Mouse (Mus musculus): ENCODE results near the gene Traf1.

Gene Traf1

DNA sequence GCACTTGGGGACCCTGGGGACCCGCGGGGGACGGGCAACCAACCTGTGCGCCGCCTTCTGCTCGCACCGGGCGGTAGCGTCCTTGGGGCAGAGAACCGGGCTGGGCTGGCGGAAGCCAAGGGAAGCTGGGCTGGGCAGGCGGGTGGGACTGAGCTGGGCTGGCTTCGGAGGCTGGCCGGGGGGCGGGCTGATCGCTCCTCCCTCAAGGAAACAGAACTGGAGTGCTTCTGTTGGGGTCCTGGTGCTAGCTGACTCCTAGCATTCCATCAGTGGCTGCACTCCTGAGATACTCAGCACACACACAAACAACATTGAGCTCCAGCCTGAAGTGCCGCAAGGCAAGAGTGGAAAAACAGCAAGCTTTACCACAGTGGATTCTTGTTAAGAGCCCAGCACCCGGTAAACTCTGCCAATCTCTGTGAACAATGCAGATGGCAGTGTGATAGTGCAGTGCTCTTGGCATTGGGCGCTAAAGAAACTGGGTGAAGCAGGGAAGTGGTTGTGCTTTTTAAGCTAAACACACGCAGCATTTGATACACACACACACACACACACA is at the start of gene Traf1:
Traf1 (minus strand) TSS at position 292 of the 556 bp plus-strand sequence.
- no peak for DNase-seq (ENCODE audit: low read depth, low spot score)

DNA sequence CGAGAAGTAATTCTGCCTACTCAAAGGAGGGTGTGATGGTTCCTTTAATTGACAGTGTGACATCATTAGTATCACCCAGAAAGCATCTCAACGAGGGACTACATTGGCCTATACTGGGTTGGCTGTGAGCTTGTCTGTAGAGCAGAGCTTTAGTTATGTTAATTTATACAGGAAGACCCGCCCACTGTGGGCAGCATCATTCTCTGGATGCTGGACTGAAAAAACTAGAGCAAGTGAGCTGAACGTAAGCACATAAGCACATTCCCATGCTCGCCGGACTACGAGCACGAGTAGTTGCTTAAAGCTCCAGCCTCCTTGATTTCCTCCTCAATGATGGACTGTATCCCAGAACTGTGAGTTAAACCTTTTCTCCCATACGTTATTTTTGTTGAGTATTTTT is 37.4 kb upstream of the Traf1 start:
- DNase-seq (ENCODE audit: low read depth, low spot score), result no peak

DNA sequence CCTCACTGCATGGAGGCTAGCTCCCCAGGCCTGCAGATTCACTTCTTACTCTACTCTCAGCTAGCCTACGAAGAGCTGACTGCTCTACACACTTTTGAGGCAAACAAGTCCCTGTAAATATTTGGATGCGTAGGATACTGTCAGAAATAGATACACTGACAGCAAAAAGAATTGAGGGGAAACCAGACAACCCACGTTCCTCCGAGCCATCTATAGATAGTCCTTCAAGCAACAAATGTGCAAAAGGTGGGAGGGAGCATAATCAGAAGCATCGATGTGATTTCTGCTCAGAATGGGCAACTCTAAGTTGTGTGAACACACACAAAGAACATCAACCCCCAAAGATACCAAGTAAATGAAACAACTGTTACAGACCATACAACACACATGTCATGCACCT is 34.9 kb upstream of the Traf1 start:
- DNase-seq (ENCODE audit: low read depth, low spot score), result no peak

DNA sequence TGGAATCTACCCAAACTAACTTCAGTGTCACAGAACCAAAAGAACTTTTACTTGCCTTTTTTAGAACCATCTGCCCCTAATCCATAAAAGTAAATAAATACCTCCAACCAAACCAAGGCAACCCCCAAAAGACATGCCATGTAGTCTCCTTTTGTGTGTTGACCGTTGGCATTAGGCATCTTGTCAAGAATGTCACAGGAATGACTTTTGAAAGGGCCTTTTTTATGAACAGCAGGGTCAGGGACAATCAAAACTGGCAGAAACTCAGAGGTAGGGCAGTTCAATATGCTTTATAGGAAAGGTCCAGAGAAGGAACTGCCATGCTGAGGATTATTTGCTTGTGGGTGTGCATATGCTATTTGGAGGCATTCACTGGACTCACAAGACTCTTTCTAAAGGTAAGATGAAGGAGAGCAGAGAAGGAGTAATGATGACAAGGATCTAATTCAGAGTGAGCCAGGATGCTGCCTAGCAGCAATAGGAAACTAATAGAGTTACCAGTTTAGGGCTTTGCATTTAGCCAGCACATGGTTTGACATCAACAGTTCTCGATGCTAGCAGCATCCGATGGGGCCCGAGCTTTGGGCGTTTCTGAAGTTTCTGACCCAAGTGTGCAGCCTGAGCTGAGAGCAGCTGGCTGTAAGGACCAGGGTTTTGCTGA is 32.3 kb upstream of the Traf1 start:
- DNase-seq (ENCODE audit: low read depth, low spot score), result no peak

DNA sequence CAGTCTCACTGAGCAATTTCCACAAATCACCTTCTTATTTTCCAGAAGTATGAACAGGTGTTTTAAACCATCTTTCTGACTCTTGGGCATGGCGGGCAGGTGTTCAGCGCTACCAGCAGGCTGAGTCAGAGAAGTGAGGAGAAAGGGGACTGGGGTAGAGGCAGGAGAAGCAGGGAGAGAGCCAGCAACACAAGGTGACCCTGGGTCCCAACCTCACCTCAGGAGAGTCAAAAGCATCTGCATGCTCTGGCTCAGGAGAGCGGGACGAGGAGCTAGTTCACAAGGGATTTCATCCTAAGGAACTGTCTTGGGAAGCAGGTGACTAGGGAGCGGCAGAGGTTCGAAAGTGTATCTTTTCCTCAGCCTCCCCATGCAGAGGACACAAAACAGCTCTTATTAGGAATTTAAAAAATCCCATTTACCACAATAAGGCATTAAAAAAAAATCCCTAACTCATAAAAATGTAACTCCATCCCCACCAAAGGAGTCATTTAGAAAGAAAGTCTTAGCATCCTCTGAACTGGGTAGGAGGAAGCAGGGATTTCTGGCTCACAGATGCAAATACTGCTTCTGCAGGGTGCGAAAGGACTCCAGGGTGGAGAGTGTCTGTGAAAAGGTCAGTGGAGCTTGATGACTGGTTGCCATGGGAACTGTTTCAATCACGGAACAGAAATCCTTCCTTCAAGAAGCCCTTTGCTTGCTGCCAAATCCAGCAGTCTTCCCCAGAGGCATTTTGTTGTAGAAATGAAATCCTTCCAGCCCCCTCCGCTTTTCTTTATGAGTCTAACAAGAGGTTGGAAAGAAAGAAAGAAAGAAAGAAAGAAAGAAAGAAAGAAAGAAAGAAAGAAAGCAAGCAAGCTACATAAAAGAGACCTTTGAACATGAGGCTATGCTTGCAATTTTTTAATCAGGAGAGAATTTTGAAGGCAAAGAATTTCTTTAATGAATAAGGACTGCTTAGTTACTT is 31.4 kb upstream of the Traf1 start:
- no peak for DNase-seq (ENCODE audit: low read depth, low spot score)

DNA sequence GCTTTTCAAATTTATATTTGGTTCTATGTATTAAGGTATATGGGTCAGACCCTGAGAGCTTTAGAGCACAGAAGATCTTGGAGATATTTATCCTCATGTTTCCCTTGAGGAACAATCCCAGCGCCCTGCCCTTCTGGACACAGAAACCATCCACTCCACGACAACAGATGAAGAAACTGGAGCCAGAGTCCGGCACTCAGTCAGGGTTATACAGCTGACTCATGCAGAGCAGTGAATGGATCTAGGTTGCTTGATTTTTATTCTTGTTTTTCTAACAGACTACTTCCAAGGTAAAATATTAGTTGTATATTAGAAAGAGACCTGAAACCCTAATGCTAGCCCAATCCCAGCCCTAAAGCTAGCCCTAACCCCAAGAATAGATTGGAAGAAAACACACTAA is 30.4 kb upstream of the Traf1 start:
- no peak for DNase-seq (ENCODE audit: low read depth, low spot score)

DNA sequence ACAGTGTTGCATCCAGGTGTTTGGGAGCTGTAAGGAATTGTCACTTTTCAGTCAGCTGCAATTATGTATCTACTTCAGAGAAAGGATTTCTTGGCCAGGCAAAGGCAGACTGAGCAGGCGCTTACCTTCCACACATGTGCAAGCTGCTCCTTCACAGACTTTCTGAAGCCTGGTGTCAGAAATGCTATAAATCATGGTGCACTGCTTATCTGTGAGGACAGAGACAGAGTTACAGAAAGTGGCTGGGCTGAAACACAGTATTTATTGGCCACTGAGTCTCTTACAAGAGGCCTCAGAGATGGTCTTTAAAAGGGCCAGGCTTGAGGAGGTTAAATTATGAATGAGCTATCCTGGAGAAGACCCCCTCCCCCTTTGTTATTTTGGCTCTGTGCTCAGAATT is 28.2 kb upstream of the Traf1 start:
- no peak for DNase-seq (ENCODE audit: low read depth, low spot score)

DNA sequence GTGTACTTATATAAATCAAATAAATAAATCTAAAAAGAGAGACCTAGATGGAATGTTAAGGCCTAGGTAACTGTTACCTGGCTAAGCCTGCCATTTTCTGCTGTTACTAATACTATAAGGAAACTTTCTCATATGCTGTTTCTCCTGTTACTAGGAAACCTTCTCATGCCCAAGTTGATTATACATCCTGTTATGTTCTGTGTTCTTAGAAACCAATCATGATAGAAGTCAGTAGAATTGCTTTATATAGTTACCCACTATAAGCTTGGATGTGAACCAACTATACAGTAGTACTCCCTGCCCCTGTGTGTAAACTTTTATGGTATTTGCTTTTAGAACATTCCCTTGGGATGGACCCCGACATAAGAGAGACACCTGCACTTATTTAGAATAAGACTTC is 26.0 kb upstream of the Traf1 start:
- DNase-seq (ENCODE audit: low read depth, low spot score), result no peak

DNA sequence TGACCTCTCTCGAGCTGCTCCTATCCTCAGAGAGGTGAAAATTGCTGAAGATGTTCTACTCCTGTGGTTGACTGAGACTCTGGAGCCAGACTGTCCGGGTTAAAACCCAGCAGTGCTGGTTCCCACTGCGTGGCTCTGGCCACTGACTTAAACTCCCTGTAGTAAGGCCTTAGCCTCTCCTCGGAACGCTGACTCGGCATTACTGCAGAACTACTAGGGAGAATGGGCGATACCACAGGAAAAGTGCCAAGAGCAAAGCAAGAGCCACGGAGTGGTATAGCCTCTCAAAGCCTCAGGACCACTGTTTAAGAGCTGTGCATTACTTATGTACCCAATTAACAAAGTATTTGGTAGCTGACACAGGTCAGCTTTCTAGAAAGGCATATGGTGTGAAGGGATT is 23.3 kb upstream of the Traf1 start:
- DNase-seq (ENCODE audit: low read depth, low spot score), result no peak

DNA sequence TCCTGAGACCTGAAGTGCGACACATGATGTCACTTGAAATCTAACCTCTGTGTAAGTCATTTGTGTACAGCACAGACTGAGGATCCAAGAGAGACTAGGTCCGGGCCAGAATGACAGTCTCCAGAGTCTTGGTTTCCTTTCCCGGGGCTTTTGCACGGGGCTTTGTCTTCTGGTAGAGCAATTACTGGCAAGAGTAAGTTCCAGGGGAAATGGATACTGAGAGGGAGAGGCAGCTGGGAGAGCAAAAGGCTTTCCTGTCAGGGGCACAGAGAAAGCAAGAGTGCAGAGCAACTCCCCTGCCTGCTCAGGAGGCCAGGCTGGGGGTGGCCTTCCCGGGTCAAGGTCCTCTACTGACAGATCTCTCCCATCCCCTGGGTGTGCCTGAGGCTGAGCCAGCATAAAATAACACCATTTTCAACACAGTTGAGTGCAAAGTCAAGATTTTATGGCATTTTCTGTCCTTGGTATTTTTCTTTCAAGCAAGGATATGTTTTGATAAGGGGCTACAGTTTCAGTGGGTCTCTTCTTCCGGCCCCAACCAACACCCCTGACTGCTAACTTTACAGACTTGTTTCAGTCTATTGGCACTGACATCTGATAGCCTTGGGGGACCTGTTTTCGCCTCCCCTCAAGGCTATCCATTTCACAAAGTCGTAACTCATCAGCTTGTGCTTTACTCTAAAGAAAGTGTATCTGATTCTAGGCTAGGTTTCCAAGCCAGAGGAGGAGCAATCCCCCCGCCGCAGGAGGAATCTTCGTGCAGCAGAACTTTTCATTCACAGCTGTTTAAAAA is 21.5 kb upstream of the Traf1 start:
- DNase-seq (ENCODE audit: low read depth, low spot score), result no peak

DNA sequence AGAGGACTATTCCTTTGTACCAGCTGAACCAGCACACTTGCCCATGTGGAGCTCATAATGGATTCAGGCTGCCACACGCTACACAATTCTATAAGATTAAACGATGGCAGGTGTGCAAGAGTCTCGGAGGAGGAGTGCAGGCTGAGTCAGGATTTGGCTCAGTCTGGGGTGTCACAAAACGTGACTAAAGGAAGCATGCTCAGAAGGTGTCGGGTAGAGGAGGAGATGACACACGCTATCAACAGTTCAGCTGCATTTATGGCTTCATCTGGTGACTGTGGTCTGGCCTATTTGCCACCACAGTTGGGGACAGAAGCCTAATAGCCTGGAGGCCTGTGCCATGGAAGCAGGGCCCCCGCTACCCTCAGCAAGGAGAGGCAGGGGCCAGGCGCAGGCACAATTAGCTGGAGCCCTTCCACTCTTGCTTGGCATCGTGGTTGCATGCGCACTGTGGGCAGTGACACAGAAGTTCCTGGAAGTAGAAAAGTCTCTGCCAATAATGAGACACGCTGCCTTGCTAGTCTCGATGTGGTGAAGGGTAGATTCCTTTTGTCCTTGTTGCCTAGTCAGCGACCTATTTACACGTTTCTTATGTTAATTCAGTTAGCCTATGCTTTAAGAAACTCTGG is 20.6 kb upstream of the Traf1 start:
- DNase-seq (ENCODE audit: low read depth, low spot score), result no peak

DNA sequence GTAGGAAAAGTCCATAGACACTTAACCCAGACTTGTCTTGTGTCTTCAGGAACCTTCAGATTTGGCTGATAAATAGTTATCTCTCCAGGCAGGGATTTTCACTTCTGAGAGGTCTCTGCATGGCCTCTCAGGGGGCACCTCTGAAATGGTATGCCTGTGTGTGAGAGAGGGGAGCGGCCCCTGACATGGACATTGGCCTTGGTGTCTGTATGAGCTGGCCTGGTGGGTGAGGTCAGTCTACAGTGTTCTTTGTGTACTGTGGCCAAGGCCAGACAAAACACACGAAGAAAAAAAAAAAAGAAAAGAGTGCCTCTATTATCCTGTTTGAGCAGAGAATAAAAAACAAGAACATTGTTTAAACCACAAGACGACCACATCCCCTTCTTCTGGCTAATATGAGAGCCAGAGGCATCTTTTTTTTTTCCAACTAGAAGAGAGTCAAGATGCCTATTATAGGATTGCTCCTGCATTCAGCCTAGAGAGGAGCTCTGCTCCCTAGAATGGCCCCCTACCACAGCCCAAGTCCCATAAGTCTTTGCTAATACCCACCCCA is 18.0 kb upstream of the Traf1 start:
- DNase-seq (ENCODE audit: low read depth, low spot score), result no peak

DNA sequence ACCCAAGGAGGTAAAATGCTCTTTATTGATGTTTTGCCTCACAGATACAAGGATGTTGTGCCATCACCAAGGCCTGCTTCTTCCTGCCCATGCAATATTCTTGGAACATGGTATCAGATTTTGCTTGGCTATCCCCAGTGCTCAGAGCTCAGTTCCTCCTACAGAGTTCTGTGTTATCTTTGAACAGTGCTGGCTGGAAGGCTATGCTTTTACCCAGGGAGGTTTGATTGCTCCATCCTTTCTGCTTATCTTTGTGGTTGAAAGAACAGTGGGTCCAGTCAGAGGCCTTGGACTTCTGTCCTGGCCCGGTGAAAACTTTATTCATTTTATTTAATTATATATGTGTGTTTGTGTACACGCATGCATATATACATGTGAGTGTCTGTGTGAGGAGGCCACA is 16.7 kb upstream of the Traf1 start:
- DNase-seq (ENCODE audit: low read depth, low spot score), result no peak

DNA sequence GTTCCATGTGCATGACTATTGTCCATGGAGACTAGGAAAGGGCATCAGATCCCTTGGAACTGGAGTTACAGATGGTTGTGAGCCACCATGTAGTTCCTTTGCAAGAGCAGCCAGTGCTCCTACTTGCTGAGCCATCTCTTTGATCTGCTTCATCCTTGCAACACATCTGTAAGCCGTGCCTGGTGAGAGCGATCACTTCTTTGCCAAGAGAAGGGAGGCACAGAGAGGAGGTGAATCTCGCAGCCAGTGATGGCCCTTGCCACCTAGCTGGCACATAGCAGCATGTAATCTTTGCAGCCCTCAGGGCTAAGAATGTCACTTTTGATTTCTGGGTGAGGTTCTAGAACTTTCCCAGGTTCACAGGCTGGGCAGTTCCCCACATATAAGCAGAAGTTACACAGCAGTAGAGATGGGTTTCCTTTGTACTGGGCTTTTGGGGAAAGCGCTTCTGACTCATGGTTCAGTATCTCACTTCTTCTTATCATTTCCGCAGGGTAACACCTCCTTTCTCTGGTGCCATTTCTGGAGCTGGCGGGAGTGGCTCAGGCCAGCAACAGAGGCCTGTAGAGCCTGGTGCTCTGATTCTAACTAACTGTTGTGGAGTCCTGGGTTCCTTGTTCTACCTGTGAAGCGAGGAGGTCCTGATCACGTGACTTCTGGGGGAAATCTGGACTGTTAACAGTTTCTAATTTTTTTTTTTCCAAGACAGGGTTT is 15.5 kb upstream of the Traf1 start:
- no peak for DNase-seq (ENCODE audit: low read depth, low spot score)

DNA sequence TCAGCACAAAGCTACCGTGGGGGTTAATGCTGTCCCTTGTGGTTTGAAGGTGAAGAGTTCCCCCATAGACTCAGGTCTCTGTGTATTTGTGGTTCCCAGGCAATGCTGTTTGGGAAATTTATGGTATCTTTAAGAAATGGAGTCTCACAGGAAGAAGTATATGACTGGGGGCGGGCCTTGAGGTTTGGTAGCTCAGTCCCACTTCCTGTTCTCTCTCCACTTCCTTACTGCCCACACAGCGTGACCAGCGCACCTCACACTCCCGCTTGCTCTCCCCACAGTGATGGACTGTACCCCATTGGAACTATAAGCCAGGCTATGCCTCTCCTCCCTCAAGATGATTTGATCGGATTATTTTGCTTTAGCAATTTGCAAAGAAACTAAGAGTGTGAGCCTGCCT is 14.9 kb upstream of the Traf1 start:
- DNase-seq (ENCODE audit: low read depth, low spot score), result no peak

DNA sequence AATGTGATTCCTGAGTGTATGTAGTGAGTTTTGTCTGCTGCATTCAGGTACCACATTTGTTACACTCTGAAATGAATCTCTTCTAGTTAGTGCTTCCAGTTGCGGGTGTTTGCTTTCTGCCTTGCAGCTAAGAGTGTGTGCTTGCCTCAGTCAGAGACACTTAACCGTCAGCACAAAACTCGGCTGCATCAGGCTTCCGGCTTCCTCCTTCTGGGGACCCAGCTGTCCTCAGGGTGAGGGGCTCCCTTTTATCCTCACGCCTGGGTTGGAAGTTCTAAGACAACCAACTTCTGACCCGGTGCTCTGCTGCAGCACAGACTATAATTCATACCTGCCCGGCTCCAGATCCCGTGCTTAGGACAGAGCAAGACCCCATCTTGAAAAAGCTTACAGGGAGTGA is 11.5 kb upstream of the Traf1 start:
- no peak for DNase-seq (ENCODE audit: low read depth, low spot score)

DNA sequence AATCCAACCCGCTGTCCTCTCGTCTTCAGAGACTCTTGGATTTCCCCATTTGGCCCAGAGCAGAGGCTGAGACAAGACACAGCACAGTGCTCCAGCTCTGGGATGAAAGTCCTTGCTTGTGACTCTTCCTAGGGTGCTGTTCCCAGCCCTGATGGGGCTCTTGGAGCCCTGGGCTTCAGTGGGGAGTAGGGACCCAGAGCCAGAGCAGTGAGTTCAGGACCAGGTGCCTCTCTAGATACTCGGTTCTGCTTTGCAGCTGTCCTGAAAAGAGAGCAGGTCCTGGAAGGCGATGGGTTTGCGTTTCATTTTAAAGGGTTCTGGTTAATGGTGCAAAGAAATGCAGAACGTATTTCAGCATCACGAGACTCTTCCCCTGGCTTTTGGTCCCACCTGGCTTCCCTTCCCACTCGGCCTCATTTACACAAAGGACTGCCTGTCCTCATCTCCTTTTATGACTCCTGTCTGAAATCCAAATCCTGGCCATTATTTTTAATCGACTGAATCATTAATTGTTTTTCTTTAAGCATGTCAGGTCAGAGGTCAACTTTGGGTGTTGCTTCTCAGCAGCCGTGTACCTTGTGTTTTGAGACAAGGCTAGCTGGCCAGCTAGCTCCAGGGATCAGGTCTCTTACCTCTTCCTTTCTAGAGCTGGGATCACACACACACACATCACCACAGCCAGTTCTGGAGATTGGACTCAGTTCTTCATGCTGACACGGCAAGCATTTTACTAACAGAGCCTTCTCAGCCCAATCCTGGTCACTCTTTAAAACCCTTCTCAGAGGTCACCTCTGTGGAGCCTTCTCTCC is 9.7 kb upstream of the Traf1 start:
- DNase-seq (ENCODE audit: low read depth, low spot score), result no peak

DNA sequence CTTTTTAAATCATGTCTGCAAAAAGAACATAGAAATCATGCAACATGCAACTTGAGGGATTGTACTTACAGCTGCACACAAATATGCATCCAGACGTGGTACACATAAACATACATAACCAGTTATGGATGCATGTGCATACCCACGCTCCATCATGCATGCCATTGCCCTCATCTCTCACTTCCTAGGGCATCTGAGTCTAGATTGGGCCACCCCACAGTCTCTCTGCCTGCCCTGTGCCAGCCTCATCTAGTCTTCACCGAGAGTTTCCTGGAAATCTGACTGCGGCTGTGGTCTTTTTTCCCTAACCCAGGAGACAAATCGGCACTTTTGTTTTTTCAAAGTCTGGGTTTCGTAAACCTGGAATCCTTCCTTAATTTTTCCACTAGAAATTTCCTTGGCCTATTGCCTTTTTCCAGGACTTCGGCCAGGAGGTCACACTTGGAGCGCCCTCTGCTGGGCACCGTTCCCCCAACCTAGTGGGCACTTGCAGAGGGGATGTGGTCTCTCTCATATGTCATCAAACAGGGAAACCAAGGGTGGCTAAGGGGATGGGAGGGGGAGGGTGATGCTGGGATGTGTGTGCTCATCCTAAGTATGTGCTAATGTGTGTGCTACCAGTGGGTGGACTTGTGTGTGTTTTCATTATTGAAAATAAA is 8.6 kb upstream of the Traf1 start:
- DNase-seq (ENCODE audit: low read depth, low spot score), result peak; percentile 79

DNA sequence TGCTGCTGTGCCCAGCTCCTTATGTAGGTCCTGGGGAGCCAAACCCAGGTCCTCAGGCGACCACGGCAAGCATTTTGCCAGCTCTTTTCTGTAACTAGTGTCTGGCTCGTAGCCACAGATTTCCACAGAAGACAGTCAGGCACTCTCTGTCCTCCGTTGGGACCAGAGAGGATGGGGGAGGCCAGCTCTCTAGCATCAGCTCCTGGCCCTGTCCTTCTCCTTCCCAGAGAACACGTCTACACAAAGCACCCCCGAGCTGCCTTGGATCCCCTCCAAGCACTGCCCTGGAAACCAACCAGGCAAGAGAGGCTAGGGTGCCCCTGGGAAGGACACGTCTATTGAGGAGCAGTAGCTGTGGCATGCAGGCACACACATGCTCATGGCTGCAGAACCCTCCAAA is 7.6 kb upstream of the Traf1 start:
- no peak for DNase-seq (ENCODE audit: low read depth, low spot score)
